Mouse (Mus musculus) olfactory bulb, adult 2 months (tissue): ENCODE data around the gene Zfp335.

Source experiments
- CTCF ChIP-seq: fragments of 200-500 bp; IDR thresholded peaks from 2 replicates; pipeline ENCODE4 v1.5.1; 2012; ENCODE audit warnings: low read depth, mild to moderate bottlenecking, low read length, moderate library complexity; ENCODE audit not compliant: insufficient read depth
- POLR2A ChIP-seq: fragments of 200-500 bp; IDR thresholded peaks from 2 replicates; pipeline ENCODE4 v1.6.1; 2012; ENCODE audit warnings: mild to moderate bottlenecking, low read depth, low read length, moderate library complexity; ENCODE audit not compliant: insufficient read depth

DNA sequence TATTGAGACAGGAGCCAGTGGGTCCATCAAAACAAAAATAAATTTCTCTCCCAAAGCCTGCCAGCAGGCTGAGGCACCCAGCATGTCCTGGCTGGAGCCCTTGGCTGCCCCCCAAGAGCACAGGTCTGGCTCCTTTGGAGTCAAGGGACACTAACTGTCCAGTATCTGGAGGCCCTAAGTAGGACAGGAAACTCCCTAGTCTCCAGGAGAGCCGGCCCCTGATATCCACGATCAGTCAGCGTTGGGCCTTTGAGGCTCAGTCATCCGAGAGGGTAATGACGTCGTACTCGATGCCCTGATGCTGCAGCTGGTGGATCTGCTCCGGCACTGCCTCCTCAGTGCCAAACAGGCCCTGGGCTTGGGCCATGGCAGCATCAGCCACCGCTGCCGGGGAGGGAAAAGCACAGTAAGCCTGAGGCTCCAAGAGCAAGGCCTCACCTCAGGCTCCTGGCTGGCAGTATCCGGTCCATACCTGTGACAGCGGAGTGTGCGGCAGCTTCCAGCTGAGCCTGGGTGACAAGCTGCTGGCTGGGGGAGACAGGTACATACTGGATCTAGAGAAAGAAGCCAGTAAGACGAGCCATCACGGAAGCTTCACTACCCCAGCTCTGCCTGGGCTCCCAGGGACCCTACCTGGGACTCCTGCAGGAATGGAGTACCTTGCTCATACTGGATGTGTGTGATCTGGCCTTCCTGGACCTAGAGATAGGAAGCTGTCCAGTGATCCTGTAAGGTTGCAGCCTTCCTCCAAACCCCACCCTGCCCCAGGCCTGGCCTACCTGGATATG lies 19.5 kb downstream of the Zfp335 start:
- TF ChIP-seq POLR2A: no peak
- no peak for TF ChIP-seq CTCF
